Mouse (Mus musculus) C2C12 (cell line): Measurements from ENCODE around the gene Mcrs1.

ENCODE experiments used
- CEBPB ChIP-seq: IDR thresholded peaks from one replicate; pipeline ENCODE4 v1.6.1; 2011; ENCODE audit warnings: low read depth, mild to moderate bottlenecking, control low read depth, moderate library complexity
- CTCF ChIP-seq: IDR thresholded peaks from one replicate; pipeline ENCODE4 v1.5.1; 2011; ENCODE audit not compliant: control insufficient read depth, insufficient read depth, insufficient read length
- FOSL1 ChIP-seq: IDR thresholded peaks from one replicate; pipeline ENCODE4 v1.8.0; 2011; ENCODE audit warnings: mild to moderate bottlenecking, low read length; ENCODE audit not compliant: poor library complexity, insufficient read depth, severe bottlenecking
- MAX ChIP-seq: IDR thresholded peaks from one replicate; pipeline ENCODE4 v1.6.1; 2011; ENCODE audit warnings: mild to moderate bottlenecking, control low read depth
- MYOD1 ChIP-seq: IDR thresholded peaks from one replicate; pipeline ENCODE4 v1.6.1; 2011; ENCODE audit warnings: low read depth; ENCODE audit not compliant: control insufficient read depth, insufficient read length
- MYOG ChIP-seq: IDR thresholded peaks from one replicate; pipeline ENCODE4 v1.6.1; 2011; ENCODE audit not compliant: control insufficient read depth, insufficient read length; ENCODE audit errors: extremely low read depth
- USF1 ChIP-seq: IDR thresholded peaks from one replicate; pipeline ENCODE4 v1.6.1; 2011; ENCODE audit warnings: low read depth, mild to moderate bottlenecking, control low read depth, moderate library complexity

- no peak for TF ChIP-seq USF1
- TF ChIP-seq CTCF = no peak
- no peak for TF ChIP-seq MAX
- TF ChIP-seq MYOG = no peak
- no peak for TF ChIP-seq CEBPB
- TF ChIP-seq FOSL1 = no peak
- no peak for TF ChIP-seq MYOD1
Observed at GRCm38 (mm10) chr15:99242045-99242444, 9.7 kb downstream of the Mcrs1 start.
